Mouse (Mus musculus) liver, adult 2 months (tissue): ENCODE measurements around the gene Cntnap5c.

Experiments used
- CTCF ChIP-seq: fragments of 200-500 bp; IDR thresholded peaks from 2 replicates; pipeline ENCODE4 v1.5.1; 2011; ENCODE audit warnings: low read depth, low read length, control low read depth
- POLR2A ChIP-seq: fragments of 200-500 bp; IDR thresholded peaks from 2 replicates; pipeline ENCODE4 v1.6.1; 2011; ENCODE audit warnings: low read length, control low read depth; ENCODE audit not compliant: insufficient read depth; ENCODE audit errors: extremely low read depth

- TF ChIP-seq CTCF = no peak
- TF ChIP-seq POLR2A = no peak
Measured at GRCm38 (mm10) chr17:58356224-58356623, 586.9 kb downstream of the Cntnap5c start.
